Mouse (Mus musculus) limb, embryonic 11.5 days (tissue): ENCODE results near the gene Pbdc1. TPM values are rescaled to one million over a fixed set of nuclear protein-coding genes. Genes with fewer than 3 reads are reported as not detected.
"Not testable (repeated sequence)": the region's sequence is repeated elsewhere in the genome, so short reads cannot be mapped to it uniquely, and the experiment has no call there.

Experiments
- ATAC-seq: fragments of 200-750 bp; cut with Nextera tagmentation; 2 replicates; pipeline ENCODE4 v1.8.0; 2017; ENCODE audit warnings: low read depth; ENCODE audit not compliant: insufficient number of reproducible peaks, low FRiP score, low TSS enrichment
- DNase-seq: peaks from one replicate; pipeline ENCODE4 v3.0.0-alpha.2; 2015; ENCODE audit warnings: low spot score
- H3K27ac ChIP-seq: fragments of 300-500 bp; sonication (generic); replicated peaks from 2 replicates; pipeline ENCODE4 v1.5.1; 2014; ENCODE audit warnings: low read depth, mild to moderate bottlenecking, low read length
- H3K27me3 ChIP-seq: fragments of 300-500 bp; sonication (generic); 2 replicates; pipeline ENCODE4 v1.6.1; 2014; ENCODE audit warnings: mild to moderate bottlenecking, low read length, mixed read lengths; ENCODE audit not compliant: control insufficient read depth, insufficient read depth
- H3K36me3 ChIP-seq: fragments of 300-500 bp; sonication (generic); 2 replicates; pipeline ENCODE4 v1.6.1; 2014; ENCODE audit warnings: mild to moderate bottlenecking, low read length, moderate library complexity, mixed read lengths; ENCODE audit not compliant: control insufficient read depth, insufficient read depth
- H3K4me1 ChIP-seq: fragments of 300-500 bp; sonication (generic); 2 replicates; pipeline ENCODE4 v1.6.1; 2014; ENCODE audit warnings: low read length, mixed read lengths; ENCODE audit not compliant: control insufficient read depth, insufficient read depth
- H3K4me2 ChIP-seq: fragments of 300-500 bp; sonication (generic); 2 replicates; pipeline ENCODE4 v1.6.1; 2014; ENCODE audit warnings: low read depth, mild to moderate bottlenecking, moderate library complexity; ENCODE audit not compliant: severe bottlenecking
- H3K4me3 ChIP-seq: fragments of 300-500 bp; sonication (generic); 2 replicates; pipeline ENCODE4 v1.5.1; 2014; ENCODE audit warnings: low read depth, low read length
- H3K9ac ChIP-seq: fragments of 300-500 bp; sonication (generic); 2 replicates; pipeline ENCODE4 v1.6.1; 2014; ENCODE audit warnings: mild to moderate bottlenecking, low read length
- H3K9me3 ChIP-seq: fragments of 300-500 bp; sonication (generic); 2 replicates; pipeline ENCODE4 v1.6.1; 2016; ENCODE audit warnings: low read length; ENCODE audit not compliant: control insufficient read depth
- WGBS: fragments of 180-500 bp; shearing (Covaris S2); extraction: QIAGEN DNeasy Blood & Tissue Kit; methylation state at CpG from one replicate; pipeline ENCODE4 v1.1.7; 2014; 5-methylcytosine and 5-hydroxymethylcytosine counted together
- polyA plus RNA-seq: library from polyadenylated mRNA; unstranded; fragments of >200 nt; fragmentation: Nextera tagmentation; extraction: Ambion mirVana; gene quantifications from 2 replicates; pipeline ENCODE4 v1.2.1, GENCODE M21; 2014

Pbdc1 gene
- 81.3 and 83.9 TPM in 2 replicates for polyA plus RNA-seq

DNA sequence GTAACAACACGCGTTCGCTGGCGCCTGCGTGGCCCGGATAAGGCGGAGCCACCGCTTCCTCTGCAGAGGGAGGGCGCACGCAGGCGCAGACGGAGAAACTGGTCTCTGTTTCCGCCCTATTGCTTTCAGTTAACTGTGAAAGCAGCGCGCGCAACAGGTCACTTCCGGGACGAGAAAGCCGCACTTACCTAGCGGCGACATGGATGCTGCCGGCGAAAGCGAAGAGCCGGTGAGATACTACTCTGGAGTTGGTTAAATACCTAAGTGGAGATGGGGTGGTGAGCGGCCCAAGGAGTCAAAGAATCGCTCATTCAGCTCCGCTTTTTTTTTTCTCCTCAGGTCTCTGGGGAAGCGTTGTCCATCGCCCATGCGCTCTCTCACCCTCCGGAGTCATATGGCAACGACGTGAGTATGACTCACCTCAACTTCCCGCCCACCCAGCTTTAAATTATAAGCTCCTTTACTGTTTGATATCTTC is at the start of gene Pbdc1:
Pbdc1 (plus strand) TSS at position 142 of the 478 bp plus-strand sequence.
- Histone ChIP-seq H3K36me3 (no peaks in the 10 kb centered on the region), H3K9ac (peak within 1 kb of the TSS; percentile 56), H3K9me3 (no peaks in the 10 kb centered on the region), H3K27me3 (no peaks in the 10 kb centered on the region), H3K4me1 (no peaks in the 10 kb centered on the region), H3K4me2 (peak within 1 kb of the TSS; percentile 55), H3K4me3 (peak within 1 kb of the TSS; percentile 49), H3K27ac (0 out of 2 replicates have a peak within 1 kb of the TSS, but pooled peaks have one; percentile 30)
- DNase-seq: peak; percentile 89
- under 1% methylated on average over 35 of the region's 35 CpGs for WGBS
- peak; percentile 96 for ATAC-seq

- Histone ChIP-seq H3K9ac (no peak overlapping the region), H3K27ac (no peak overlapping the region), H3K4me1 (no peaks in the 10 kb centered on the region), H3K27me3 (no peaks in the 10 kb centered on the region), H3K36me3 (no peaks in the 10 kb centered on the region), H3K4me2 (no peak overlapping the region), H3K4me3 (no peak overlapping the region), H3K9me3 (no peaks in the 10 kb centered on the region)
- DNase-seq: no peak
- 98% methylated on average over 3 of the region's 3 CpGs for WGBS
- no peak for ATAC-seq
Measured at GRCm38 (mm10) chrX:105037666-105038065, 41.9 kb upstream of the Pbdc1 start.

GRCm38 (mm10) chrX:105064294-105064693 is 15.3 kb upstream of the Pbdc1 start:
- DNase-seq (no peak), ATAC-seq (no peak)
- Histone ChIP-seq H3K27ac (no peak overlapping the region), H3K9ac (no peak overlapping the region), H3K27me3 (no peaks in the 10 kb centered on the region), H3K4me1 (0 out of 2 replicates have a peak, but pooled peaks cover 3% of the 10 kb centered on the region), H3K9me3 (no peaks in the 10 kb centered on the region), H3K4me2 (no peak overlapping the region), H3K4me3 (no peak overlapping the region), H3K36me3 (peaks cover 5% of the 10 kb centered on the region; the same call in 1 of the 2 replicates)
- 95% methylated on average over 10 of the region's 10 CpGs for WGBS

GRCm38 (mm10) chrX:105064801-105065200 is 14.8 kb upstream of the Pbdc1 start:
- Histone ChIP-seq H3K27me3 (no peaks in the 10 kb centered on the region), H3K27ac (no peak overlapping the region), H3K4me2 (no peak overlapping the region), H3K4me1 (0 out of 2 replicates have a peak, but pooled peaks cover 3% of the 10 kb centered on the region), H3K9ac (no peak overlapping the region), H3K36me3 (peaks cover 2% of the 10 kb centered on the region; the same call in 1 of the 2 replicates), H3K9me3 (no peaks in the 10 kb centered on the region), H3K4me3 (no peak overlapping the region)
- DNase-seq (no peak), ATAC-seq (no peak)
- 95% methylated on average over 4 of the region's 4 CpGs for WGBS

GRCm38 (mm10) chrX:105069671-105070503 is 9.7 kb upstream of the Pbdc1 start:
- H3K9ac ChIP-seq: peak overlapping the region; percentile 57; the same call in 1 of the 2 replicates
- ATAC-seq (peak; percentile 93), DNase-seq (peak; percentile 79)
- H3K4me1 ChIP-seq: 0 out of 2 replicates have a peak, but pooled peaks cover 3% of the 10 kb centered on the region
- H3K27ac ChIP-seq: no peak overlapping the region; the same call in 1 of the 2 replicates
- peak overlapping the region; percentile 62 for H3K4me3 ChIP-seq
- no peaks in the 10 kb centered on the region for H3K9me3 ChIP-seq
- WGBS: under 1% methylated on average over 32 of the region's 32 CpGs
- H3K27me3 ChIP-seq: no peaks in the 10 kb centered on the region
- peak overlapping the region; percentile 50 for H3K4me2 ChIP-seq
- H3K36me3 ChIP-seq: peaks cover 2% of the 10 kb centered on the region; the same call in 1 of the 2 replicates

DNA sequence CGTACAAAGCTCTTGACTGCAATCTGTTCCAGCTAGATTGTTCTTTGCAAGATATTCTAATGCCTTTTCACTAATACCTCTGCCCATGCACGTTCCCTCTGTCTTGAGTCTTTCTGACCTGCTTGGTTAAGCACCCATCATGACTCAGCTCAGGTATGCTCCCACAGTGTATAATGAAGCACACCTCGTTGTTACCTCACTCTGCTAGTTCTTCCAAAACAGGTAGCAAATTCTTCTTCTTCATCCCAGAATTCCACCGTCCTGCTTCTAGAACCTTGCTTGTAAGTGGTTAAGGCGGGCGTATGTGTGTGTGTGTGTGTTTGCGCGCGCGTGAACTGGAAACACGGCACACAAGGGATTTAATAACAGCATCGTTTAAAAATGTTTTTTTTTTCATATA is 405 bp upstream of the Pbdc1 start:
- Histone ChIP-seq H3K27ac (no peak overlapping the region), H3K9ac (peak overlapping the region; percentile 43), H3K4me2 (peak overlapping the region; percentile 55), H3K4me3 (peak overlapping the region; percentile 49), H3K9me3 (no peaks in the 10 kb centered on the region), H3K36me3 (no peaks in the 10 kb centered on the region), H3K27me3 (no peaks in the 10 kb centered on the region), H3K4me1 (no peaks in the 10 kb centered on the region)
- DNase-seq (no peak), ATAC-seq (peak; percentile 53; the same call in 1 of the 2 replicates)
- 6% methylated on average over 12 of the region's 12 CpGs for WGBS

- Histone ChIP-seq H3K4me2 (peak overlapping the region; percentile 55), H3K36me3 (no peaks in the 10 kb centered on the region), H3K9me3 (no peaks in the 10 kb centered on the region), H3K4me3 (peak overlapping the region; percentile 49), H3K4me1 (no peaks in the 10 kb centered on the region), H3K9ac (peak overlapping the region; percentile 56), H3K27me3 (no peaks in the 10 kb centered on the region), H3K27ac (no peak overlapping the region)
- WGBS: 9% methylated on average over 8 of the region's 8 CpGs
- ATAC-seq (no peak), DNase-seq (no peak)
Measured at GRCm38 (mm10) chrX:105080096-105080495, 540 bp downstream of the Pbdc1 start.

DNA sequence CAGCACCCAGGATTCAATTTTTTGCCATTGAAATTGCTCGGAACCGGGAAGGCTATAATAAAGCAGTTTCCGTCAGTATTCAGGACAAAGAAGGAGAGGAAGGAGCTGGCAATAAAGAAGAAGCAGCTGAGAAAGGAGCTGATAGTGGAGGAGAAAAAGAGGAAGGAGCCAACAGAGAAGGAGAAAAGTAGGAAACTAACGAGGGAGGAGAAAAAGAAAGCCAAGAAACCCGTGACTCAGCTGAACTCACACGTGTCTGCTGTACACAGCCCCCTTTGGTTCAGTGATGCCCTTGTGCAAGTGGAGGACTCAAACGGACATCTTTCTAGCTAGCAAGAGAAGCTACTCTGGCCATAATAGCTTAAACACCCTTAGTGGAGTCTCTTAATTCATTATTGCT is 3.5 kb downstream of the Pbdc1 start:
- H3K27me3 ChIP-seq, DNase-seq: not testable (repeated sequence)

More for the DNA sequence above, 3.5 kb downstream of the Pbdc1 start:
- H3K36me3 ChIP-seq, H3K9ac ChIP-seq, H3K4me2 ChIP-seq, ATAC-seq, H3K4me3 ChIP-seq, H3K27ac ChIP-seq, H3K4me1 ChIP-seq, H3K9me3 ChIP-seq: not testable (repeated sequence)
- 91% methylated on average over 7 of the region's 7 CpGs for WGBS
